Mouse (Mus musculus) spleen, postnatal 36 days (tissue): ENCODE results near the gene Gm10198.

Experiments
- DNase-seq, 2 experiments: peaks; one replicate each; pipeline ENCODE4 v3.0.0; 2022; ENCODE audit warnings: low spot score in 2 of 2, mixed read lengths in 1 of 2

Gm10198 gene

GRCm38 (mm10) chr13:111592485-111592884, at the start of gene Gm10198:
Gm10198 (plus strand) TSS chr13:111592785.
- no peak for DNase-seq

DNA sequence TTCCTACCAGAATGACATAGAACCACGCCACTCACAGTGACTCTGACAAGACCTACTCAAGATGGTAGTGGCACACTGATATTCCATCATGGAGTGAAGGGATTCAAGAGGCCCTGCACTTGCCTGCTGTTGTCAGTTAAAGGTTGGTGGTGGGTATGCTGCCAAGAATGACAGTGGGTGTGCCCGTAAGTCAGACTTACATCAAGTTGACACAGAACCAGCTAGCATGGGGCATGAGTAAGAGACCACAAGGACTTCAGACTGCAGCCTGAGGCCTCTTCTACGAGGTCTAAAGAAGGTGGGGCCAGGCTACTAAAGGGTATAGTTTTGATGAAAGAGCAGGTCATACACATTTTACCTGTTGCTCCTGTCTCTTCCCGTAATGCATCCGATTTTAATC, 47.3 kb upstream of the Gm10198 start:
- DNase-seq, result no peak

DNA sequence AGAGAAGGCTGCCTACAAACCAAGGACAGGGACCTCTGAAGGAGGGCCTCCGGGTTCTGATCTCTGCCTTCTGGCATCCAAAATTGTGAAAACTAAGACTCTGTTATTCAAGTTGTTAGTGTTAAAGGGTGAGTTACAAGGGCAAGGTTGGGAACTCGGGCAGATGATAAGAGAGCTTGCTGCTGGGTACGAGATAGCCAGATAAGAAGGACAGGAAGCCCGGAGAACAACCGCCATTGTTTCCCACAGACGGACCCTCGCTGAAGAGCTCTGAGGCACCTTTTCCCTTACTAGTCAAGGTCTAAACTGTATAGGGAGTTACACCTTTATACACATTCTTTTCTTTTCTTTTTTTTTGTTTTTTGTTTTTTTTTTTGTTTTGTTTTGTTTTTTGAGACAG, 39.8 kb upstream of the Gm10198 start:
- no peak for DNase-seq

DNA sequence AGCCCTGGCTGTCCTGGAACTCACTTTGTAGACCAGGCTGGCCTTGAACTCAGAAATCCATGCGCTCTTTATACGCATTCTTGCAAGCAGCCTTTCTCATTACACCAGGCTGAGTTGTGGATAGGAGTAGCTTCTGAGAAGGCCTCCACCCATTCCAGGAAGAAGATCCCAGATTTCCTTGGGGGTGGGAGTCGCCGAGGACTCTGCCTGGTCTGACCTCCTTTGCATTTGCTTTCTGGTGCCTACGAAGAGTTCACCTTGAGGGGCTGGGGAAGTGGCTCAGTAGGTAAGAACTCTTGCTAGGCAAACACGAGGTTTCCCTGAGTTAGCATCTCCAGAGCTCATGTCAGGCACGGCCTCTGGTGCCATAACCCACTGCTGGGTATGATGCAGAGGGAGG, 39.4 kb upstream of the Gm10198 start:
- no peak for DNase-seq

GRCm38 (mm10) chr13:111553941-111554340, 38.6 kb upstream of the Gm10198 start:
- DNase-seq, result no peak

DNA sequence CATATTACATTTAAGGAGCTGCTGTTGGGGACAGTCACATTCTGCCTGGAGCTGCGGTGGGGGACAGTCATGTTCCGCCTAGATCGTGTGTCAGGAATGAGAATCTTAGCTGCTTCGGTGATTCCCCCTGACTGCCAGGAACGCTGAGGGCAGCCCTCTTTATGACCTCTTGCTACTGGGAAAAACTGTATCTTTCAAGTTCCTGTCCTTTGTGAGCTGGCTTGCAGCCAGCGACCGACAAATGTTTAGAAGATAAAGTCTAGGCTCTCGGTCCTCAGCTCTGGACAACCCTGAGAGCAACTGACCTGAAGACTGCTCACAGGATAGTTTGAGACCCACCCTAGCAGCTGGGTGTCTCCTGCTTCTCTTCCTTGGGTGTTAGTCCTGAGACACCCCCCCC, 37.3 kb upstream of the Gm10198 start:
- peak in 1 of 2 experiments; percentile 55 for DNase-seq

DNA sequence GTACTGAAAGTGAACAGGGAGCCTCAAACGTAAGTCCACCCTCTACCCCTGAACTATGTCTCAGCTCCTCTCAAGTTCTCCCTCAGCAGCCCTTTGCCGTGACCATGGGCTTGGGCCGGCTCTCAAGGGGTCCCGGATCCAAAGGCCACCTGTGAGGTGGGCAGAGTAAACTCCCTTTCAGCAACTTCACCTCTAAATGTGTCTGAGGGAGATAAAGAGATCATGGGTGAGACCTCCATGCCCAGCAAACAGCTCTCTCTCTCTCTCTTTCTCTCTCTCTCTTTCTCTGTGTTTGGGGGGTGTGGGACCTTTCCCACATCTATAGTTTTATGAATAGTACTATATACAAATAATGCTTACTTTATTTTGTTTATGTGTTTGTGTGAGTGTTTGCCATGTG, 36.2 kb upstream of the Gm10198 start:
- DNase-seq, result no peak

GRCm38 (mm10) chr13:111560152-111560551, 32.4 kb upstream of the Gm10198 start:
- DNase-seq, result no peak

DNA sequence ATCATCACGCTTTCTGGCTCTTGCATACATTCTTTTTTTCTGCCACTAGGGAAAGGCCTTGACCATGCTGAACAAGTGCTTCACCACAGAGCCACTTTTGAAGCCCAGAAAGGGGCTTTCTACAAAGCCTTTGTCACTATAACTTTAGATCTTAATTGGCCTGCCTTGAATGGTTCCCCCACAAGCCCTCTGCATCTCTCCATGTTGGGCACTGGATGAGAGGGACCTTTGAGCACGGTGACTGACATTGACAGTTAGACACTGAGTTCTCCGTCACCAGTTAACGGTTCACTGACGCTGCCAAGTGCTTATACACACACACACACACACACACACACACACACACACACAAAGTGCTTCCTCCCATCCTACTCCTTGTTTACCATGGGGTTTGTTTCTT, 30.0 kb upstream of the Gm10198 start:
- DNase-seq, result no peak

DNA sequence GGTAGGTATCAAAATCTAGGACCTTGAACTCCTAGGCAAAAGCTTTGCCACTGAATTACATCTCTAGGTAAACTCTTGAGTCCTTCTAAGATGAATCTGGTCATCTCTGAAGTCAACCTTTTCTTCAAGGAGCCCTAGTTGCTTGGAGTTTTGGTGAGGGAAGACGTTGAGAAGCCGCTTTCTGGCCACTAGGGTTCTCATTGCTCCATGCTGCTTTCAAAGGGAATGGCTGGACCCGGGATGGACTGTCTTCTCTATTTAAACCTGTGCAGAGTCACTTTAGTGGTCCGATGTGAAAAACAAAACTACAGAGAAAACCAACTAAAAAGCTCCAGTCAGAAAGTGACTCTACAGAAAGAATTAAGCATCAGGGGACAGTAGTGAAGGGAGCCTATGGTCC, 18.4 kb upstream of the Gm10198 start:
- DNase-seq, result no peak

DNA sequence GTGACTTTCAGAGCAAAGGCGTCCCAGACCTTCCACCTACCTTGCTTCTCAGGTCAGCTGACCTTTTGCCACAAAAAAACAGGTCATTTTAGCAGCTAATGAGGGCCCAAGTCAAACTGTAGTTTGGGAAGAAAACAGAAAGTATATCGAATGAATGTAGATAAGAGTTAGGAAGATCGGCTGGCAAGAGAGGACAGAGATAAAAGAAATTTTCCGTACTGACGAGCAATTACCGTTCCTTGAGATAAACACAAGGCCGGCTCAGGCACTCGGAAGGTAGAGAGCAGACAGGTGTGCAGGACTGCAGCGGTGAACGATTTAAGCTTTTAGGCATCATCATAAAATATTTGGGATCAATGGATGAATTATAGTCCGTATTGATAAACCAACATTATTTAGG, 15.4 kb upstream of the Gm10198 start:
- DNase-seq, result no peak

DNA sequence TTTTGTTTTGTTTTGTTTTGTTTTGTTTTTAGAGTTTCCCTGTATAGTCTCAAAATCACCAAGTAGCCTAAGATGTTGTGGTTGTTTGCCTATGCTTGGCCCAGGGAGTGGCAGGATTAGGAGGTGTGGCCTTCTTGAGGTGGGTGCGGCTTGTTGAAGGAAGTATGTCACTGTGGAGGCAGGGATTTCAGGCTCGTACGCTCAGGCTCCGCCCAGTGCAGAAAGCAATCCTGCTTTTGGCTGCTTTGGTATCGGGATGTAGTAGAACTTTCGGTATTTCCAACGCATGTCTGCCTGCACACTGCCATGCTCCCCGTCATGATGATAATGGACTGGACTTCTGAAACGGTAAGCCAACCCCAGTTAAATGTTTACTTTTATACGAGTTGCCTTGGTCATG, 12.5 kb upstream of the Gm10198 start:
- no peak for DNase-seq

DNA sequence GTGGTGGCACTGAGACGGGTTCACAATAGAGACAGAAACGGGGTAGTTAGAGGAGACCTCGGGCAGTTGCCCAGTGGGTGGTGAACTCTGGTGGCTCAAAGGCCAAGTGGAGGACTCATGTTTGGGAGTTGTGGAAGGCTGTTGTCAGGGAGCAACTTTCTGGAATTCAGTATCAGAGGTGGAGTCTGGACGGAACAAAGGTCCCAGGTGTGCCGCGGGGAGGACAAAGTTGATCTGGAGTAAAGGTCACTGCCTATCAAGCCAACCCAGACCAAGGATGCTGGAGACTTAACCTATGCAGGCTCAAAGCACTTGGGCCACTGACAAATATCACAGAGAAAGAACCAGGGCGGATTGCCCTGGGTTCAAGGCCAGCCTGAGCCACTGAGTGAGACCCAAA, 5.5 kb downstream of the Gm10198 start:
- no peak for DNase-seq

DNA sequence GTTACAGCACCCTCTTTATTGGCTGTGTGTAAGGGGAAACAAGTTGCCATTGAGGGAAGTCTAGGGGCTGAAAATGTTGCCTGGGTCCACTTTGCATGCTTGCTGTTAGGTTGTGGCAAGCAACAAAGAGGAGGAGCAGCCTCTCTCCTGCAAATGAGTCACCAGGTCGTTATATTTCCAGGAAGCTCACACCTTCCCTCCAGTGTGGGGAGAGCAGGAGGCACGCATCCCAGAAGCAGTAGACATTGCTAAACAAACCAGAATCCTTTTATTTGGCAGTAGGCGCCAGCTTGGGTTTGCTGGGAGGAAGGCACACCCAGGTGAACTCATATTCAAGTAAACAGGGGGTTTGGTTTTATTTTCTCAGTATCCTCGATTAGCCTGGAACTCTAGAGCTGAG, 8.8 kb downstream of the Gm10198 start:
- no peak for DNase-seq

DNA sequence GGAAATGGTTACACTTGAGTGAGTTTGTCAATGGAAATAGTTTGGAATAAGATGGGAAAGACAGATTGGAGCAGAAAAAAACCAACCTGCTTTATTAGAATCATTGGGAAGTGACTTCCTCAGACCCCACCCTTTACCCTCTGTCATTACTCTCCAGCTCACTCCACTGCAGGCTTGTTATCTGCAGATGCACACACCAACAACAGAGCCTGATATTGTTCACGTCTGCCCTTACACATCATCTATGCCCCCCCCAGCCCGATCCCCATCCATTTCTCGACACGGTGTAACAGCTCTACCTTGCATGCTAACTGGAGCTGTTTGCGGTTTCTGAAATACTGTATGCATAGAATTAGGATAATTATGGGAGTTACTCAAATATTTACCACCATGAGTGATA, 12.2 kb downstream of the Gm10198 start:
- DNase-seq, result peak in 1 of 2 experiments; percentile 17

- DNase-seq, result no peak
These were observed 23.9 kb downstream of the Gm10198 start for GRCm38 (mm10) chr13:111616168-111617125.

GRCm38 (mm10) chr13:111620433-111620832, 27.8 kb downstream of the Gm10198 start:
- DNase-seq, result no peak

- no peak for DNase-seq
These were observed 29.8 kb downstream of the Gm10198 start for GRCm38 (mm10) chr13:111622425-111622824.

DNA sequence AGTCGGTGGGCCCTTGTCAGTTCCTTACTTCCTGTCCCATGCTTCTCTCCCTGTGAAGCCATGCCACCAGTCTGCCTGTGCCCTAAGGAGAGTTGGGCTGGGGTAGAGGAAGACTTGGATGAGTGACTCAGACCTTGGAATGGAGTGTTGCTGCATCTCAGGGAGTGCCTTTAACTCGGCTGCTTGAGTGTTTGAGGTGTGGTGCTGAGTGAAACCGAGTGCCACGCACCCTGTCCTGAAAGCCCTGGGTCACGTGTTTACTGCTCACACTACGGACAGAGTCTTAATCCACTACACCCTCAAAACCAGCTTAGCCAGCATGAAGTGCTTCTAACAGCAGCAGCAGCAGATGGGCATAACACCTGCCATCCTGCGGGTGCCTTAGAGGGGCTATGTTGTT, 30.5 kb downstream of the Gm10198 start:
- DNase-seq, result no peak

- no peak for DNase-seq
These were observed 31.5 kb downstream of the Gm10198 start for GRCm38 (mm10) chr13:111624115-111624514.

- peak; percentile 69 to 72 for DNase-seq
These were observed 41.9 kb downstream of the Gm10198 start for GRCm38 (mm10) chr13:111634163-111635160.

DNA sequence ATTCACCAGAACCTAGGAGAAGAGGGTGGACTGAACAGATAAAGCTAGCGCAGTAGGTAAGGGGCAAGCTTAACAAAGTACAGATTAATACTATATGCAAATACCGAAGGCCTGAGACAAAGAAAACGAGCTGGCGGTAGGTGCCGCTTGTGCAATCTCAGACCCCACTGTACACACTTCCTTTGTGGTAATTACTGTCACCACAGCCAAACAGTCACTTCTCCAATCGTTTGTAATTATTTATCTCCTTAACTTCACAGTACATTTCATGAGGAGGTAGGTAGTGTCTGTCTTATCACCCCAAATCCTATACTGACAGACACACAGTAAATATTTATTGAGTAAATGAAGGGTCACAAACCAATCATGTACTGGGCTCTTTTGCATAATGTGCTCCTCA, 47.7 kb downstream of the Gm10198 start:
- DNase-seq, result peak; percentile 45 to 48
